Mouse (Mus musculus): Measurements from ENCODE around the gene Myh14.

Myh14 gene

GRCm38 (mm10) chr7:44628402-44629034 lies 42.1 kb downstream of the Myh14 start:
- DNase-seq, result no peak

- no peak for DNase-seq
Measured at GRCm38 (mm10) chr7:44626966-44627365, 43.7 kb downstream of the Myh14 start.

GRCm38 (mm10) chr7:44626068-44626385 lies 44.6 kb downstream of the Myh14 start:
- DNase-seq, result no peak

- no peak for DNase-seq
Measured at GRCm38 (mm10) chr7:44625241-44626067, 45.2 kb downstream of the Myh14 start.

GRCm38 (mm10) chr7:44624828-44625227 lies 45.8 kb downstream of the Myh14 start:
- no peak for DNase-seq

GRCm38 (mm10) chr7:44624543-44624826 lies 46.2 kb downstream of the Myh14 start:
- DNase-seq, result no peak

- DNase-seq, result no peak
Measured at GRCm38 (mm10) chr7:44623714-44624542, 46.7 kb downstream of the Myh14 start.

- DNase-seq, result no peak
Measured at GRCm38 (mm10) chr7:44617059-44617458, 53.6 kb downstream of the Myh14 start.

GRCm38 (mm10) chr7:44615987-44616386 lies 54.7 kb downstream of the Myh14 start:
- DNase-seq, result no peak

- no peak for DNase-seq
Measured at GRCm38 (mm10) chr7:44615309-44615708, 55.3 kb downstream of the Myh14 start.

- DNase-seq, result no peak
Measured at GRCm38 (mm10) chr7:44614041-44614688, 56.5 kb downstream of the Myh14 start.

- DNase-seq, result no peak
Measured at GRCm38 (mm10) chr7:44612192-44612591, 58.5 kb downstream of the Myh14 start.

GRCm38 (mm10) chr7:44606171-44606901 lies 64.3 kb downstream of the Myh14 start:
- no peak for DNase-seq

- DNase-seq, result no peak
Measured at GRCm38 (mm10) chr7:44605436-44605835, 65.2 kb downstream of the Myh14 start.

- DNase-seq, result no peak
Measured at GRCm38 (mm10) chr7:44604619-44605018, 66.0 kb downstream of the Myh14 start.

- DNase-seq, result no peak
Measured at GRCm38 (mm10) chr7:44604139-44604606, 66.5 kb downstream of the Myh14 start.

GRCm38 (mm10) chr7:44603186-44603855 lies 67.3 kb downstream of the Myh14 start:
- no peak for DNase-seq

- no peak for DNase-seq
Measured at GRCm38 (mm10) chr7:44602443-44602842, 68.2 kb downstream of the Myh14 start.

GRCm38 (mm10) chr7:44601646-44602045 lies 69.0 kb downstream of the Myh14 start:
- no peak for DNase-seq

GRCm38 (mm10) chr7:44600691-44601262 lies 69.9 kb downstream of the Myh14 start:
- no peak for DNase-seq

GRCm38 (mm10) chr7:44598336-44598735 lies 72.3 kb downstream of the Myh14 start:
- no peak for DNase-seq
